Mouse (Mus musculus) colon, adult 2 months (tissue): Measurements from ENCODE around the gene 1700014D04Rik. TPM values are rescaled to one million over a fixed set of nuclear protein-coding genes. Genes with fewer than 3 reads are reported as not detected.

Experiments
- polyA plus RNA-seq: library from polyadenylated mRNA; depleted of rRNA; stranded (reverse); fragments of >200 nt; gene quantifications from 2 replicates; pipeline ENCODE4 v1.2.3, GENCODE M21; 2012; rRNA removed

1700014D04Rik gene
- not detected in 2 replicates for polyA plus RNA-seq

GRCm38 (mm10) chr13:59746711-59747110, at the start of gene 1700014D04Rik:
TSS of gene 1700014D04Rik (minus strand) at chr13:59746752.

GRCm38 (mm10) chr13:59782145-59782544, 35.6 kb upstream of the 1700014D04Rik start, which contains the start of gene Gm49354:
TSS of gene Gm49354 (minus strand) at chr13:59782245.

GRCm38 (mm10) chr13:59769296-59770163, 23.0 kb upstream of the 1700014D04Rik start, which contains the start of gene Isca1:
TSS of gene Isca1 (minus strand) at chr13:59769810.

GRCm38 (mm10) chr13:59731652-59732051, 14.9 kb downstream of the 1700014D04Rik start, which contains the start of gene Spata31d1d:
TSS of gene Spata31d1d (minus strand) at chr13:59731752.

GRCm38 (mm10) chr13:59711984-59712383, 34.6 kb downstream of the 1700014D04Rik start, which contains the start of gene Spata31d1b:
TSS of gene Spata31d1b (plus strand) at chr13:59712284.

GRCm38 (mm10) chr13:59710230-59710629, 36.3 kb downstream of the 1700014D04Rik start, which contains the start of gene Spata31d1a:
TSS of gene Spata31d1a (minus strand) at chr13:59710330.

GRCm38 (mm10) chr13:59694008-59694407, 52.5 kb downstream of the 1700014D04Rik start, which contains the start of gene 4921517D22Rik:
TSS of gene 4921517D22Rik (minus strand) at chr13:59694108.

Other genes with a start within 250 kb of the 1700014D04Rik start
- gene Agtpbp1, start 161.5 kb downstream of the 1700014D04Rik start, polyA plus RNA-seq: 2.1 and 2.6 TPM in 2 replicates
- gene Naa35, start 161.5 kb downstream of the 1700014D04Rik start, polyA plus RNA-seq: 28.1 and 32.8 TPM in 2 replicates
- 129 and 147 TPM in 2 replicates for gene Golm1, start 70.9 kb downstream of the 1700014D04Rik start, polyA plus RNA-seq
- gene 4921517D22Rik, start 52.6 kb downstream of the 1700014D04Rik start, polyA plus RNA-seq: not detected in 2 replicates
- not detected in 2 replicates for gene Spata31d1a, start 36.4 kb downstream of the 1700014D04Rik start, polyA plus RNA-seq
- gene Spata31d1b, start 34.5 kb downstream of the 1700014D04Rik start, polyA plus RNA-seq: not detected in 2 replicates
- not detected in 2 replicates for gene Spata31d1d, start 15.0 kb downstream of the 1700014D04Rik start, polyA plus RNA-seq
- gene Isca1, start 23.1 kb upstream of the 1700014D04Rik start, polyA plus RNA-seq: 50.1 and 59.4 TPM in 2 replicates
- not detected in 2 replicates for gene Gm49354, start 35.5 kb upstream of the 1700014D04Rik start, polyA plus RNA-seq
- 19.0 and 20.4 TPM in 2 replicates for gene Tut7, start 76.4 kb upstream of the 1700014D04Rik start, polyA plus RNA-seq